Mouse (Mus musculus): Measurements from ENCODE around the gene Mpc1.
A peak's percentile ranks its signal among the peaks of the same experiment; 100 is the strongest.
"Not testable (repeated sequence)": the region's sequence is repeated elsewhere in the genome, so short reads cannot be mapped to it uniquely, and the experiment has no call there.

The Mpc1 gene

GRCm38 (mm10) chr17:8337159-8337558, 54.5 kb downstream of the Mpc1 start, which contains the start of gene Prr18:
Gene Prr18, plus strand, starts transcription at chr17:8337459.
- not testable (repeated sequence) for DNase-seq

DNA sequence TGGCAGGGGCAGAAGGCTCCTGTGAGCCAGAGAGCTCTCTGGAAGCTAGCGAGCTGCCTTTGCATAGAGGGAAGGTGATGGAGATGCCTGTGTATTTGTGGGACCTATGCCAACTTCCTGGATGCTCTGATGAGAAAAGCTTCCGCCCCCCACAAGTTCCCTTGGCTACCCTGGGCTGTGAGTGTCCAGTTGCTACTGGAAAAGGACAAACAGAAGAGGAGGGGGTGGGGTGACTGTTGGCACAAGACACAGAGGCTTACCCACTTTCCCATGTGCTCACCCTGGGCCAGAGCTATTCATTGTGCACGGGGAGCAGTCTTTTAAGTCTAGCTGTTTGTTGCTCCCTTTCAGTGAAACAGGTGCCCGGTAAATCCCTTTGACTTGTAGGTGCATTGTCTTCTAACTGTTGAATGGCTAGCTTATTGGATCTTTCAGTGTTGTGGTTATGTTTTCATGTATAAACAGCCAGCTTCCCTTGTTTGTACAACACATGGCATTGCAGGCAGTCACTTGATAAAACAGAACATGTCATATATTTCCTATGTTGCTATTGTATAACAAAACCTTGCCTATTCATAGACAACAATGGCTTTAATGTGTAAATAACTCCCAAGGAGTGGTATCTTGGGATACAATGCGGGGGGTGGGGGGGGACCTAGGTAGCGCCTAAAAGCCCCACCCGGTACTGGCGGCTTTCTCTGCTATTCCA, 57.1 kb downstream of the Mpc1 start:
- DNase-seq, result no peak

- peak; percentile 51 for DNase-seq
These were observed 58.0 kb downstream of the Mpc1 start for GRCm38 (mm10) chr17:8340407-8341359.

GRCm38 (mm10) chr17:8341360-8341963, 58.8 kb downstream of the Mpc1 start:
- no peak for DNase-seq

GRCm38 (mm10) chr17:8342706-8343105, 60.0 kb downstream of the Mpc1 start:
- no peak for DNase-seq

GRCm38 (mm10) chr17:8343416-8343815, 60.7 kb downstream of the Mpc1 start:
- DNase-seq, result no peak

Data from embryo, embryonic 11 days (tissue).